Mouse (Mus musculus): ENCODE measurements at regions not wholly inside any gene's neighbourhood (a gene's known extent, or its start where the extent isn't known, plus 50 kb on each side); places are given as distances from the start of the nearest gene placed in this dataset.

DNA sequence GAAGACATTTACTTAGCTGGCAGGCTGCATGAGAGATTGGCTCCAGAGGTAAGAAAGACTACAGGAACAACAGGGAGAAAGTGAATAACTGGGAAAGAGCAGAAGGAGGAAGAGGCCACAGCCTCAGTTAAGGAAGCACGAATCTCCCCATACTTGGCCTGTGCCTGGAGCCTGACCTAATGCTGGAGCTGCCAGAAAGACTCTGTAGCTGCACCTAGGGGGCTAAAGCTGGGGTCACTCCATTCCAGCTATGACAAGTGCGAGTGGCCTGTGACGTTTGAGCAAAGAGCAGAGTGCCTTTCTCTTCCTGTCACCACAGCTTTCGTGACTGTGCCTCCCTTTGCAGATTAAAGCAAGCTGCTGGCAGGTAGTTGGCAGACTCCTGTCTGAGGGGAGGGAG lies 250.6 kb downstream of the Bcl11a start:
- Histone ChIP-seq H3K36me3 (ENCODE audit: control insufficient read depth, insufficient read depth) (no peaks in the 10 kb centered on the region), H3K27me3 (replicated peaks; ENCODE audit: control insufficient read depth, insufficient read depth, low read length) (no peaks in the 10 kb centered on the region), H3K4me2 (ENCODE audit: low read length) (no peak overlapping the region), H3K9ac (replicated peaks; ENCODE audit: low read depth, low read length) (0 out of 2 replicates have a peak overlapping the region, but pooled peaks have one; percentile 13), H3K4me1 (replicated peaks; ENCODE audit: control insufficient read depth, insufficient read depth, low read length) (peaks cover 13% of the 10 kb centered on the region), H3K4me3 (replicated peaks; ENCODE audit: low read length) (no peak overlapping the region), H3K9me3 (ENCODE audit: control insufficient read depth, low read length) (no peaks in the 10 kb centered on the region), H3K27ac (ENCODE audit: low read length) (no peak overlapping the region)
- 42% methylated on average over 4 of the region's 4 CpGs for WGBS
- ATAC-seq = no peak

DNA sequence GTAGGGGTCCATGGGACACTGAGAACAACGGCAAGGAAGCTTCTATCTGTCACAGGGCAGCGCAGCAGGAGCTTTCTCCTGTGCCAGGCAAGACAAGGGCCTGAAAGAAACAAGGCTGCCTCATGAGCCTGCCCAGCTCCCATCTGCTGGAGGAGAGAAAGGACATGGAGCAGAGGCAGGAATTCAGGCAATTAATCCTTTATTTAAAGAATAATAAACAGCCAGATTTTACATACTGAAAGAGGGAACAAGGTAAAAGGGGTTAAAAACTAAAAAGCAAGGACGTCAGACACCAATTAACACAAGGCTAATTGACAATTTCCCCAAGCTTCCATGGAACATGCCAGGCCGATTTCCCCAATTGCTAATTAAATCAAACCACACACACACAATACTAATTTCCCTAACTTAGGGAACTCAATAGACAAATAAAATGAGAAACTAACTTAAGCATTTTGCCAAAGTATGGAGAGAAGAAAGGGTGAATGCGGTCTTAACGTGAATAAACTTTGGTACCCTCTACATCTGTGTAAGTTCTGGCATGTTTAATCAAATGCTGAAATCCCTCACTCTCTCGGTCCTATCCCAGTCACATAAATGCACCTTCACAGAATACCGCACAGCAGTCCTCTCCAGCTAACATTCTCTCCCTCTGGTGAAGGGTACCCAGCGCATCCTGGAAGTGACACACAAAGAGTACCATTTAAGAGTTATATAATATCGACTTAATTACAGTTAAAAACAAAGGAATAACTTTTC lies 252.7 kb downstream of the Bcl11a start:
- peaks cover 13% of the 10 kb centered on the region for H3K4me1 ChIP-seq (replicated peaks; ENCODE audit: control insufficient read depth, insufficient read depth, low read length)
- H3K27me3 ChIP-seq (replicated peaks; ENCODE audit: control insufficient read depth, insufficient read depth, low read length) = no peaks in the 10 kb centered on the region
- peak; percentile 84 for ATAC-seq
- WGBS = 13% methylated on average over 10 of the region's 10 CpGs
- H3K9ac ChIP-seq (replicated peaks; ENCODE audit: low read depth, low read length) = no peak overlapping the region
- H3K27ac ChIP-seq (ENCODE audit: low read length) = no peak overlapping the region
- no peaks in the 10 kb centered on the region for H3K36me3 ChIP-seq (ENCODE audit: control insufficient read depth, insufficient read depth)
- no peaks in the 10 kb centered on the region for H3K9me3 ChIP-seq (ENCODE audit: control insufficient read depth, low read length)
- H3K4me2 ChIP-seq (ENCODE audit: low read length) = no peak overlapping the region; the same call in 1 of the 2 replicates
- no peak overlapping the region for H3K4me3 ChIP-seq (replicated peaks; ENCODE audit: low read length)

DNA sequence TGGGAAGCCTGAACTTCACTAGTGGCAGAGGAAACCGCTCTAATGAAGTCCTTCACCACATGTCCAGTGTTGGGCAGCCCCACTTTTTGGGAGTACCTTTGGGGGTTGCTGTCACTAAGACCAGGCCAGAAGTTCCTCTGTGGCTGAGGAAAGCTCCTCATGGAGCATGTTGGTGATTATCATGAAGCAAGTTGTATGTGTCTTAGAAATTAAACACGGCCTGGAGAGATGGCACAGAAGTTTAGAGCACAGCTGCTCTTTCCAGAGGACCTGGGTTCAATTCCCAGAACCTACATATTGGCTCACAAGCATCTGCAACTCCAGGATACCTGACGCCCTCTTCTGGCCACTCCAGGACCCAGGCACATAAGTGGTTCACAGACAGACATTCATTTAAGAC lies 254.4 kb downstream of the Bcl11a start:
- no peak overlapping the region for H3K9ac ChIP-seq (replicated peaks; ENCODE audit: low read depth, low read length)
- no peak overlapping the region for H3K27ac ChIP-seq (ENCODE audit: low read length)
- H3K4me1 ChIP-seq (replicated peaks; ENCODE audit: control insufficient read depth, insufficient read depth, low read length) = peaks cover 13% of the 10 kb centered on the region
- 89% methylated on average over 3 of the region's 3 CpGs for WGBS
- no peak overlapping the region for H3K4me3 ChIP-seq (replicated peaks; ENCODE audit: low read length)
- no peaks in the 10 kb centered on the region for H3K36me3 ChIP-seq (ENCODE audit: control insufficient read depth, insufficient read depth)
- ATAC-seq = no peak
- H3K27me3 ChIP-seq (replicated peaks; ENCODE audit: control insufficient read depth, insufficient read depth, low read length) = no peaks in the 10 kb centered on the region
- no peaks in the 10 kb centered on the region for H3K9me3 ChIP-seq (ENCODE audit: control insufficient read depth, low read length)
- H3K4me2 ChIP-seq (ENCODE audit: low read length) = no peak overlapping the region

DNA sequence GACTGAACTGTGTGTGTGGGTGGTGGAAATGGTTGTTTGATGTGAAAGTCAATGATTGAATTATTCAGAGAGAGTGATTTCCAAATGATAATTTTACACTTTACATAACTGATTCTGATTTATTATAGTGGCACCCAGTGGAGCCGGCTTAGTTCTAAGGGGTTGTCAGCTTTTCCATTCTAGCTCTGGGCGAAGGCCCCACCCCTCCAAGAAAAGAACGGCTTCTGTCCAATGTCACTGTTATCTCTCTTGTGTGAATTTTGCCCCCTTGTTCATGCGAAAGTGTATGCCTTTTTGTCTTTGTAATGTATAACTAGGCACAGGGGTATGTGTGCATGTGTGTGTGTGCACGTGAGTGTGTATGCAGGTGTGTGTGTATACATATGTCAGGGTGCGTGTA lies 255.3 kb downstream of the Bcl11a start:
- H3K36me3 ChIP-seq (ENCODE audit: control insufficient read depth, insufficient read depth) = no peaks in the 10 kb centered on the region
- no peak for ATAC-seq
- 89% methylated on average over 6 of the region's 6 CpGs for WGBS
- no peak overlapping the region for H3K27ac ChIP-seq (ENCODE audit: low read length)
- no peak overlapping the region for H3K4me2 ChIP-seq (ENCODE audit: low read length)
- no peaks in the 10 kb centered on the region for H3K9me3 ChIP-seq (ENCODE audit: control insufficient read depth, low read length)
- H3K4me3 ChIP-seq (replicated peaks; ENCODE audit: low read length) = no peak overlapping the region
- no peaks in the 10 kb centered on the region for H3K27me3 ChIP-seq (replicated peaks; ENCODE audit: control insufficient read depth, insufficient read depth, low read length)
- peaks cover 13% of the 10 kb centered on the region for H3K4me1 ChIP-seq (replicated peaks; ENCODE audit: control insufficient read depth, insufficient read depth, low read length)
- no peak overlapping the region for H3K9ac ChIP-seq (replicated peaks; ENCODE audit: low read depth, low read length)

DNA sequence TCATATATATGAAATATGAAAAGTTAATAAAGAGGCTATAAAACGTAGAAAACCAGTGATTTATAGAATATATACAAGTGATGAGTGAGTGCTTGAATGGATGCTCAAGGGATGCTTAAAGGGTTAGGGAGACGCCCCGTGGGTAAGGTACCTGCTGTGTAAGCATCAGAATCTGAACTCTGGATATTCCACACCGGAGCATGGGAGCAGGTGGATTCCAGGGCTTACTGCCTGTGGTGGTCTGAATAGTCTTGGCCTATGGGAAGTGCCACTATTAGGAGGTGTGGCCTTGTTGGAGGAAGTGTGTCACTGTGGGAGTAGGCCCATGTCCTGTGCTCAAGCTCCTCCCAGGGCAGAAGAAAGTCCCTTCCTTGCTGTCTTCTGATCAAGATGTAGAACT lies 257.4 kb downstream of the Bcl11a start:
- WGBS = 95% methylated on average over 4 of the region's 4 CpGs
- Histone ChIP-seq H3K4me1 (replicated peaks; ENCODE audit: control insufficient read depth, insufficient read depth, low read length) (peaks cover 3% of the 10 kb centered on the region), H3K4me3 (replicated peaks; ENCODE audit: low read length) (no peak overlapping the region), H3K9me3 (ENCODE audit: control insufficient read depth, low read length) (no peaks in the 10 kb centered on the region), H3K4me2 (ENCODE audit: low read length) (no peak overlapping the region), H3K27ac (ENCODE audit: low read length) (no peak overlapping the region), H3K36me3 (ENCODE audit: control insufficient read depth, insufficient read depth) (no peaks in the 10 kb centered on the region), H3K27me3 (replicated peaks; ENCODE audit: control insufficient read depth, insufficient read depth, low read length) (no peaks in the 10 kb centered on the region), H3K9ac (replicated peaks; ENCODE audit: low read depth, low read length) (no peak overlapping the region)
- no peak for ATAC-seq

DNA sequence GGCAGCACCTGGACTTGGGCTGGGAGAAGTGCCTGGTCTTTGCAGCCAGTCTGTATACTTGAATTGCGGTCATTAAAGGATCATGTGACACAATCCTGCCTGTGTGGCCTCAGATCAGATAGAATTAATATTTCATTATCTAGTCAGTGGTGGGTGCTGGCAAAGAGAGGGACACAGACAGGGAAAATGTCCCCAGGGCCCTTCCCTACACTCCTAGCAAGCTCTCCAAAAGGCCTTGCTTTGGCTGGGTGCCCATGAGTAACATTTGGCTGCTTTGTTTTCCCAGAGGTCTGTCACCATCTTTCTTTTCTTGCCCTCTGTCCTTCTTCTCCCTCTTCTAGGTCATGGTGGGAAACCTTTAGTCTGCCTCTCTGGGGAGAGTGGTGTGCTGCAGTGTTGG lies 260.3 kb downstream of the Bcl11a start:
- Histone ChIP-seq H3K9me3 (ENCODE audit: control insufficient read depth, low read length) (no peaks in the 10 kb centered on the region), H3K4me2 (ENCODE audit: low read length) (no peak overlapping the region), H3K9ac (replicated peaks; ENCODE audit: low read depth, low read length) (no peak overlapping the region), H3K27me3 (replicated peaks; ENCODE audit: control insufficient read depth, insufficient read depth, low read length) (no peaks in the 10 kb centered on the region), H3K27ac (ENCODE audit: low read length) (no peak overlapping the region), H3K36me3 (ENCODE audit: control insufficient read depth, insufficient read depth) (no peaks in the 10 kb centered on the region), H3K4me3 (replicated peaks; ENCODE audit: low read length) (no peak overlapping the region), H3K4me1 (replicated peaks; ENCODE audit: control insufficient read depth, insufficient read depth, low read length) (no peaks in the 10 kb centered on the region)
- 0 out of 2 replicates have a peak, but pooled peaks have one; percentile 26 for ATAC-seq
- 83% methylated on average over 1 of the region's 1 CpGs for WGBS

DNA sequence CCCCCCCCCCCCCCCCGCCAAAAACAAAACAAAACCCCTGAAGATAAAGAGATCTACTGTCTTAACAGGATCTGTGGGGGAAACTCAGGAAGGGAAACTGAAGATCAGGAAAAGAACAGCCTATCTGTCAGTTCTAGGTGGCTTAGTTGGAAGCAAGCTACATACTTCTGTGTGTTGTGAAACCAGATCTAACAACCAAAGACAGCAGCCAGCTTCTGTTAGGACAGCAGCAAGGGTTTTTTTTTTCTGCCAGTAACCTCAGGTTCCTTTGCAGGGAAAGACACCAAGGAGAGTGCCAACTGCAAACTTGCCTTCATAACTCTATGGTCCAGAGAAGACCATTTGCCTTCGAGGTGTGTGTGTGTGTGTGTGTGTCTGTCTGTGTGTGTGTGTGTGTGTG lies 261.2 kb downstream of the Bcl11a start:
- WGBS = 50% methylated on average over 2 of the region's 2 CpGs
- Histone ChIP-seq H3K4me1 (replicated peaks; ENCODE audit: control insufficient read depth, insufficient read depth, low read length) (no peaks in the 10 kb centered on the region), H3K9ac (replicated peaks; ENCODE audit: low read depth, low read length) (no peak overlapping the region), H3K36me3 (ENCODE audit: control insufficient read depth, insufficient read depth) (no peaks in the 10 kb centered on the region), H3K27me3 (replicated peaks; ENCODE audit: control insufficient read depth, insufficient read depth, low read length) (no peaks in the 10 kb centered on the region), H3K4me3 (replicated peaks; ENCODE audit: low read length) (no peak overlapping the region), H3K4me2 (ENCODE audit: low read length) (no peak overlapping the region), H3K9me3 (ENCODE audit: control insufficient read depth, low read length) (no peaks in the 10 kb centered on the region), H3K27ac (ENCODE audit: low read length) (no peak overlapping the region)
- ATAC-seq = no peak

DNA sequence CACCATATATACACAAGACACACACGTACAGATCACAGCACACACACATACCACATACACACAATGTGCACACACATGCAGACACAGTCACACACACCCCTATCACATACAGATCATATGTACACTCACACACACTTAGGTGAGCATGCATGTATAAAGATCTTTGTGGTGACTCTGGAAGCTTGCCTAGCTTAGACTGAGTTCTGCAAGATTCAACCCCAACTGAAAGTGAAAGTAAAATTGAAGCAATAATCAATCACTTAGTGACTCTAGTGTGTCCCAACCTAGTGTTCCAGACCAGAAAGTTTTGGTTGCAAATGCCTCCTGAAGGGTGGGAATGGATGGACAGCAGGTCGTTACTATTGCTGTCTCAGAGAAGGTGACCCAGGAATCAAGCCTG lies 262.8 kb downstream of the Bcl11a start:
- Histone ChIP-seq H3K36me3 (ENCODE audit: control insufficient read depth, insufficient read depth) (no peaks in the 10 kb centered on the region), H3K4me2 (ENCODE audit: low read length) (no peak overlapping the region), H3K9ac (replicated peaks; ENCODE audit: low read depth, low read length) (no peak overlapping the region), H3K27ac (ENCODE audit: low read length) (no peak overlapping the region), H3K4me3 (replicated peaks; ENCODE audit: low read length) (no peak overlapping the region), H3K9me3 (ENCODE audit: control insufficient read depth, low read length) (no peaks in the 10 kb centered on the region), H3K27me3 (replicated peaks; ENCODE audit: control insufficient read depth, insufficient read depth, low read length) (no peaks in the 10 kb centered on the region), H3K4me1 (replicated peaks; ENCODE audit: control insufficient read depth, insufficient read depth, low read length) (no peaks in the 10 kb centered on the region)
- ATAC-seq = no peak
- 75% methylated on average over 2 of the region's 2 CpGs for WGBS

DNA sequence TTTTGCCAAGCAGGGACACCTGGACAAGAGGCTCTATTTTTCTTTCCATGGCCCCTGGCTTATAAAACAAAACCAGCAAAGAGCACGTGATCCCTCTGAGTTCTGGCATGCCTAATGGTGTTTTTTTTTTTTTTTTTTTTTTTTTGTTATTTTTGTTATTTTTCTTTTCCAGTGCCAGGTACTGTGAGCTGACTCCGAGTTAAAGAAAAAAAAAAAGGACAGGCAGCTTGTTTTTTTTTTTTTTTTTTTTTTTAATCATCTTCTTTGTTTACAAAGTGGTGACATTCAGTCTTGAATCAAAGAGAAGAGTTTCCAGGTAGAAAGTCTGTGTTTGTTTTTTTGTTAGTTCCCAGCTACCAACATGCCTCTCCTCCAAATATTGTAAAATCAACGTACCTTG lies 263.8 kb downstream of the Bcl11a start:
- Histone ChIP-seq H3K27ac (ENCODE audit: low read length) (no peak overlapping the region), H3K9ac (replicated peaks; ENCODE audit: low read depth, low read length) (no peak overlapping the region), H3K36me3 (ENCODE audit: control insufficient read depth, insufficient read depth) (no peaks in the 10 kb centered on the region), H3K4me2 (ENCODE audit: low read length) (no peak overlapping the region), H3K4me3 (replicated peaks; ENCODE audit: low read length) (no peak overlapping the region), H3K27me3 (replicated peaks; ENCODE audit: control insufficient read depth, insufficient read depth, low read length) (no peaks in the 10 kb centered on the region), H3K9me3 (ENCODE audit: control insufficient read depth, low read length) (no peaks in the 10 kb centered on the region), H3K4me1 (replicated peaks; ENCODE audit: control insufficient read depth, insufficient read depth, low read length) (no peaks in the 10 kb centered on the region; the same call in 1 of the 2 replicates)
- WGBS = 35% methylated on average over 3 of the region's 3 CpGs
- no peak for ATAC-seq

DNA sequence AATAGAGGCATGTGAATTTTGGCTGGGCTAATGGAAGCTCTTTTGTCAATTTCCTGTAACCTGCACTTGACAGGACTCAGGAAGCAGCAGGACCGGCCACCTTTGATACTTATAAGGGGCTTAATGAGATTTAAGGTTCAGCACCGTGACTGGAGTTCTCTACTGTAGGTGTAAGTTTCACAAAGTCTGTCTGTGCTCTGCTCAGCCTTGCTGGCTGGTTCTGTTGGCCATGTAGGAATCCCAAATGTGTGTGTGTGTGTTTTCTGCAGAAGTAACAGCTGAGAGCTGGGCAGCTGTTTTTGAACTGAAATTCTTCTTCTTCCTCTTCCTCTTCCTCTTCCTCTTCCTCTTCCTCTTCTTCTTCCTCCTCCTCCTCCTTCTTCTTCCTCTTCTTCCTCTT lies 264.3 kb downstream of the Bcl11a start:
- no peak for ATAC-seq
- Histone ChIP-seq H3K9me3 (ENCODE audit: control insufficient read depth, low read length) (no peaks in the 10 kb centered on the region), H3K4me2 (ENCODE audit: low read length) (no peak overlapping the region), H3K4me3 (replicated peaks; ENCODE audit: low read length) (no peak overlapping the region), H3K36me3 (ENCODE audit: control insufficient read depth, insufficient read depth) (no peaks in the 10 kb centered on the region), H3K27me3 (replicated peaks; ENCODE audit: control insufficient read depth, insufficient read depth, low read length) (no peaks in the 10 kb centered on the region), H3K9ac (replicated peaks; ENCODE audit: low read depth, low read length) (no peak overlapping the region), H3K27ac (ENCODE audit: low read length) (no peak overlapping the region), H3K4me1 (replicated peaks; ENCODE audit: control insufficient read depth, insufficient read depth, low read length) (peaks cover 5% of the 10 kb centered on the region)
- 26% methylated on average over 2 of the region's 2 CpGs for WGBS
